Mouse (Mus musculus): Measurements from ENCODE around the gene Plpp6. TPM values are rescaled to one million over a fixed set of nuclear protein-coding genes. Genes with fewer than 3 reads are reported as not detected.

The Plpp6 gene
- polyA plus RNA-seq, 1 experiment from 2014 or later, result 11.7 TPM

DNA sequence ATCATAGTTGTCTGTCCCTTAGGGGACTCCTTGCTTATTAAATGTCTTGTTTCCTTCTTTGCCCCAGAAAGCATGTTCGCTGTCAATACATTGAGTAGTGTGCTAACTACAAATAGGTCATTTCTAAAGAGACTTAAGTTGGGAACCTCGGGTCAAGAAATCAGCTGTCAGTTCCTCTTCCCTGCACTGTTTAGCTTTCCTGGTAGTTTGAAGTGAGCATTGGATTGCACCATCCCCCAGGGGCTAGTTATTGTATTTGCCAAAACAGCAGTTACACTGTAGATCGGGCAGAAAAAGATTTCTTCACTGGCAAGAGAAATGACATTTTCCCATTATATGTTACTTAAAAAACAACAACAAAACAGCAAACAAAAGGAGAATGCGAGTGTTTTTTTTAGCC is 4.4 kb downstream of the Plpp6 start:
- no peak overlapping the region for H3K27ac ChIP-seq (ENCODE audit: low read depth, low read length)
- no peak overlapping the region for H3K4me2 ChIP-seq (ENCODE audit: low read length)
- peaks cover 9% of the 10 kb centered on the region for H3K4me1 ChIP-seq (ENCODE audit: control insufficient read depth, insufficient read depth, low read depth, low read length)
- no peaks in the 10 kb centered on the region for H3K36me3 ChIP-seq (ENCODE audit: control insufficient read depth, insufficient read depth, low read length)
- WGBS, result 71% methylated on average over 4 of the region's 4 CpGs
- no peak overlapping the region for H3K4me3 ChIP-seq (ENCODE audit: low read length)
- no peaks in the 10 kb centered on the region for H3K9me3 ChIP-seq (ENCODE audit: control insufficient read depth, low read length)
- ATAC-seq, result no peak
- H3K9ac ChIP-seq (ENCODE audit: low read depth, low read length), result no peak overlapping the region
- H3K27me3 ChIP-seq (replicated peaks; ENCODE audit: control insufficient read depth, insufficient read depth, low read length), result no peaks in the 10 kb centered on the region

- Histone ChIP-seq H3K4me1 (ENCODE audit: control insufficient read depth, insufficient read depth, low read depth, low read length) (peaks cover 9% of the 10 kb centered on the region), H3K9ac (ENCODE audit: low read depth, low read length) (no peak overlapping the region), H3K4me2 (ENCODE audit: low read length) (no peak overlapping the region), H3K27ac (ENCODE audit: low read depth, low read length) (no peak overlapping the region), H3K27me3 (replicated peaks; ENCODE audit: control insufficient read depth, insufficient read depth, low read length) (no peaks in the 10 kb centered on the region), H3K4me3 (ENCODE audit: low read length) (no peak overlapping the region), H3K36me3 (ENCODE audit: control insufficient read depth, insufficient read depth, low read length) (no peaks in the 10 kb centered on the region), H3K9me3 (ENCODE audit: control insufficient read depth, low read length) (no peaks in the 10 kb centered on the region)
- ATAC-seq, result no peak
- 93% methylated on average over 5 of the region's 5 CpGs for WGBS
Observed at GRCm38 (mm10) chr19:28969231-28969630, 5.5 kb downstream of the Plpp6 start.

DNA sequence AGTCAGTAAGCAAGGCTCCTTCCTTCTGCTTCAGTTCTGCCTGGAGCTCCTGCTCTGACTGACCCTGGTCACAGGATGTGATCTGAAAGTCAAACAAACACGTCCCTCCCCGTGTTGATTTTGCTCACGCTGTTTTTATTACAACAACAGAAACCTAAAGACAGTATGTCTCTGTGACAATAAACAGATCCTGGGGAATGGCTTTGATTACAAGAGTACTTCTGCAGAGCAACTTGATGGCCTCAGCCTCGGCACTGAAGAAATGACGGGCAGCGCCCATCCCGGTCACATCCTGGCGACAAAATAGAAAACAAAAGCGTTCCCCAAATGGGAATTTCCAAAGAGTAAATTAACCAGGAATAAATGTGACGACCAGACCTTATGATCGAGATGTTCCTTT is 6.5 kb downstream of the Plpp6 start:
- H3K27me3 ChIP-seq (replicated peaks; ENCODE audit: control insufficient read depth, insufficient read depth, low read length), result no peaks in the 10 kb centered on the region
- no peak overlapping the region for H3K4me3 ChIP-seq (ENCODE audit: low read length)
- H3K4me2 ChIP-seq (ENCODE audit: low read length), result no peak overlapping the region
- ATAC-seq, result no peak
- H3K36me3 ChIP-seq (ENCODE audit: control insufficient read depth, insufficient read depth, low read length), result no peaks in the 10 kb centered on the region
- H3K4me1 ChIP-seq (ENCODE audit: control insufficient read depth, insufficient read depth, low read depth, low read length), result peaks cover 6% of the 10 kb centered on the region
- 79% methylated on average over 11 of the region's 11 CpGs for WGBS
- H3K9ac ChIP-seq (ENCODE audit: low read depth, low read length), result no peak overlapping the region
- no peak overlapping the region for H3K27ac ChIP-seq (ENCODE audit: low read depth, low read length)
- H3K9me3 ChIP-seq (ENCODE audit: control insufficient read depth, low read length), result no peaks in the 10 kb centered on the region

- Histone ChIP-seq H3K4me3 (ENCODE audit: low read length) (peak overlapping the region; percentile 45), H3K9ac (ENCODE audit: low read depth, low read length) (peak overlapping the region; percentile 68), H3K36me3 (ENCODE audit: control insufficient read depth, insufficient read depth, low read length) (no peaks in the 10 kb centered on the region), H3K9me3 (ENCODE audit: control insufficient read depth, low read length) (no peaks in the 10 kb centered on the region), H3K4me2 (ENCODE audit: low read length) (peak overlapping the region; percentile 76), H3K27ac (ENCODE audit: low read depth, low read length) (no peak overlapping the region), H3K4me1 (ENCODE audit: control insufficient read depth, insufficient read depth, low read depth, low read length) (no peaks in the 10 kb centered on the region), H3K27me3 (replicated peaks; ENCODE audit: control insufficient read depth, insufficient read depth, low read length) (no peaks in the 10 kb centered on the region)
- WGBS, result 14% methylated on average over 35 of the region's 35 CpGs
- peak; percentile 91 for ATAC-seq
Observed at GRCm38 (mm10) chr19:28974862-28975611, 11.3 kb downstream of the Plpp6 start.

GRCm38 (mm10) chr19:28982617-28983016 is 18.9 kb downstream of the Plpp6 start:
- no peak for ATAC-seq
- H3K9me3 ChIP-seq (ENCODE audit: control insufficient read depth, low read length), result no peaks in the 10 kb centered on the region
- 81% methylated on average over 7 of the region's 7 CpGs for WGBS
- H3K9ac ChIP-seq (ENCODE audit: low read depth, low read length), result no peak overlapping the region
- no peak overlapping the region for H3K4me3 ChIP-seq (ENCODE audit: low read length)
- no peak overlapping the region for H3K4me2 ChIP-seq (ENCODE audit: low read length)
- H3K27ac ChIP-seq (ENCODE audit: low read depth, low read length), result no peak overlapping the region
- no peaks in the 10 kb centered on the region for H3K4me1 ChIP-seq (ENCODE audit: control insufficient read depth, insufficient read depth, low read depth, low read length)
- no peaks in the 10 kb centered on the region for H3K27me3 ChIP-seq (replicated peaks; ENCODE audit: control insufficient read depth, insufficient read depth, low read length)
- no peaks in the 10 kb centered on the region for H3K36me3 ChIP-seq (ENCODE audit: control insufficient read depth, insufficient read depth, low read length)

- peak overlapping the region; percentile 95 for H3K9ac ChIP-seq (ENCODE audit: low read depth, low read length)
- no peaks in the 10 kb centered on the region for H3K27me3 ChIP-seq (replicated peaks; ENCODE audit: control insufficient read depth, insufficient read depth, low read length)
- WGBS, result 69% methylated on average over 8 of the region's 8 CpGs
- H3K4me2 ChIP-seq (ENCODE audit: low read length), result peak overlapping the region; percentile 79
- no peak for ATAC-seq
- H3K36me3 ChIP-seq (ENCODE audit: control insufficient read depth, insufficient read depth, low read length), result 0 out of 2 replicates have a peak, but pooled peaks cover 3% of the 10 kb centered on the region
- peaks cover 12% of the 10 kb centered on the region for H3K4me1 ChIP-seq (ENCODE audit: control insufficient read depth, insufficient read depth, low read depth, low read length)
- H3K27ac ChIP-seq (ENCODE audit: low read depth, low read length), result no peak overlapping the region; the same call in 1 of the 2 replicates
- peak overlapping the region; percentile 86 for H3K4me3 ChIP-seq (ENCODE audit: low read length)
- H3K9me3 ChIP-seq (ENCODE audit: control insufficient read depth, low read length), result no peaks in the 10 kb centered on the region
Observed at GRCm38 (mm10) chr19:28989515-28989914, 25.8 kb downstream of the Plpp6 start.

DNA sequence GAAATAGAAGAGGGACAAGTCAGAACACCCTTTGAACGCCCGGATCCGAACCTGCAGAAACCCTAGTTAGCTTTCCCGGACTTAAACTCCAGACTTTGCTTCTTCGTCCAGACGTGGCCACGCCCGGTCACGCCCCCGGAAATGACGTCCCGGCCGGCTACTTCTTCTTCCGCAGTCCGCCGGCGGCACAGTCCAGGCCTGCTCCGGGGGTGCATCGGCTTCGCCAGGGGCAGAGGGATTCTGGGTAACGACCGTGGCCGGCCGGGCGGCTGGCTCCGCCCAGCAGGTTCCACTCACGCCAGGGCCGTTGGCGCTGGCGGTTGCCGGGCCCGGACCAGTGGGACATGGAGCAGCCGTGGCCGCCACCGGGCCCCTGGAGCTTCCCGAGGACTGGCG is 26.4 kb downstream of the Plpp6 start, which contains the start of gene Cdc37l1:
Gene Cdc37l1, plus strand, starts transcription at position 159 of the 396 bp plus-strand sequence.
- Histone ChIP-seq H3K4me2 (ENCODE audit: low read length) (peak within 1 kb of the TSS; percentile 79), H3K36me3 (ENCODE audit: control insufficient read depth, insufficient read depth, low read length) (peaks cover 3% of the 10 kb centered on the region; the same call in 1 of the 2 replicates), H3K4me1 (ENCODE audit: control insufficient read depth, insufficient read depth, low read depth, low read length) (peaks cover 12% of the 10 kb centered on the region), H3K9me3 (ENCODE audit: control insufficient read depth, low read length) (no peaks in the 10 kb centered on the region), H3K9ac (ENCODE audit: low read depth, low read length) (peak within 1 kb of the TSS; percentile 95), H3K27ac (ENCODE audit: low read depth, low read length) (peak within 1 kb of the TSS; percentile 88), H3K4me3 (ENCODE audit: low read length) (peak within 1 kb of the TSS; percentile 86), H3K27me3 (replicated peaks; ENCODE audit: control insufficient read depth, insufficient read depth, low read length) (no peaks in the 10 kb centered on the region)
- 0% methylated on average over 37 of the region's 37 CpGs for WGBS
- peak; percentile 96 for ATAC-seq

DNA sequence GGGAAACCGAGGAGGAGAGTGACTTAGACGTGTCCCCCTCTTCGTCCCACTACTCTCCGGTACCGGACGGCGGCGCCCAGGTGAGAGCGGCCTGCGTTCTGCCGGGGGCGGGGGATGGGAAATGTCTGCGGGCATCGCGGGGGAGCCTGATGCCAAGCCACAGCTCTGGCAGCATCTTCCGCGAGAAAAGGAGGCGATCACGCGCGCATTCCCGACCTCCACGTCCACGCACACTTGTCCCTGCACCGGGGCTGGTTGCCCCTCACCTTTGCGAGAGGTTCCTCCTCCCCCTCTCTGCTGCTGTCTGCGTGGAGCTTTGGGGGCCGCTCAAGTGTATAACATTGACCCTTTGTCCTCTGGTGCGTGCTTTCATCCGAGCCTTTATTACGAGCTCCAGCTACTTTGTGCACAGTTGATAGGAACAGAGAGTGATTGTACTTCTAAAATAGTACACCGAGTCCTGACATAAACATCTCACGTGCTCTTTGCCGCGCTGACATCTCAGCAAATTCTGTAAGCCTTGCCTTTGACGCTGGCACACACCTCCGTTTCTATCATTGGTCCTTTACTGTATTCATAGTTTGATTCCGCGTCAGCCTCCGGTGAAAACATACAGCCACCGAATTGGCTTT is 27.0 kb downstream of the Plpp6 start:
- WGBS, result under 1% methylated on average over 35 of the region's 41 CpGs
- peaks cover 6% of the 10 kb centered on the region; the same call in 1 of the 2 replicates for H3K36me3 ChIP-seq (ENCODE audit: control insufficient read depth, insufficient read depth, low read length)
- no peaks in the 10 kb centered on the region for H3K9me3 ChIP-seq (ENCODE audit: control insufficient read depth, low read length)
- peak overlapping the region; percentile 88 for H3K27ac ChIP-seq (ENCODE audit: low read depth, low read length)
- peak overlapping the region; percentile 79 for H3K4me2 ChIP-seq (ENCODE audit: low read length)
- ATAC-seq, result no peak; the same call in 1 of the 2 replicates
- peaks cover 12% of the 10 kb centered on the region for H3K4me1 ChIP-seq (ENCODE audit: control insufficient read depth, insufficient read depth, low read depth, low read length)
- H3K4me3 ChIP-seq (ENCODE audit: low read length), result peak overlapping the region; percentile 86
- H3K27me3 ChIP-seq (replicated peaks; ENCODE audit: control insufficient read depth, insufficient read depth, low read length), result no peaks in the 10 kb centered on the region
- H3K9ac ChIP-seq (ENCODE audit: low read depth, low read length), result peak overlapping the region; percentile 95

DNA sequence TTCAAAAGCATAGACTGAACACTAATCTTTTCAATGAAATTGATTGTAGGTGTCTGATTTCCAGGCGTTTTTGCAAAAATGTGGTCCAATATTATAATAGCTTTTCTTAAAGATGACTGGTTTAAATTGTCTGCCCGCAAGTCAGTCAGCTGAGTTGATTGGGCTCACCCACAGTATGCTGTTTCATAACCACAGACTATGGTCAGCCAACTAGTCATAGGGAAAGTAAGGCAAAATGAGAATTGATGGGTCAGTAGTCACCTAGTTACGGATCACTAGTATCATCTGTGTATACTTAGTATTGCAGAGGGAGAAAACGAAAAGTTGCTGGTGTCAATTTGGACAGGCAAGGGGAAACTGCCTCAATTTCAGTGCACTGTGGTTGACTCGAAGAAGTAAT is 27.6 kb downstream of the Plpp6 start:
- H3K4me1 ChIP-seq (ENCODE audit: control insufficient read depth, insufficient read depth, low read depth, low read length), result peaks cover 12% of the 10 kb centered on the region
- ATAC-seq, result no peak
- 73% methylated on average over 5 of the region's 5 CpGs for WGBS
- peak overlapping the region; percentile 79 for H3K4me2 ChIP-seq (ENCODE audit: low read length)
- no peaks in the 10 kb centered on the region for H3K9me3 ChIP-seq (ENCODE audit: control insufficient read depth, low read length)
- H3K36me3 ChIP-seq (ENCODE audit: control insufficient read depth, insufficient read depth, low read length), result peaks cover 6% of the 10 kb centered on the region; the same call in 1 of the 2 replicates
- H3K27me3 ChIP-seq (replicated peaks; ENCODE audit: control insufficient read depth, insufficient read depth, low read length), result no peaks in the 10 kb centered on the region
- no peak overlapping the region for H3K27ac ChIP-seq (ENCODE audit: low read depth, low read length)
- H3K9ac ChIP-seq (ENCODE audit: low read depth, low read length), result peak overlapping the region; percentile 95; the same call in 1 of the 2 replicates
- peak overlapping the region; percentile 86 for H3K4me3 ChIP-seq (ENCODE audit: low read length)
